Mouse (Mus musculus) frontal cortex, adult (tissue): ENCODE measurements around the gene Fto.

Experiments
- ATAC-seq: cut with Nextera tagmentation; 2 replicates; pipeline ENCODE4 v1.9.2; 2017; ENCODE audit warnings: mild to moderate bottlenecking, moderate library complexity, mixed read lengths; ENCODE audit not compliant: low TSS enrichment

The Fto gene

DNA sequence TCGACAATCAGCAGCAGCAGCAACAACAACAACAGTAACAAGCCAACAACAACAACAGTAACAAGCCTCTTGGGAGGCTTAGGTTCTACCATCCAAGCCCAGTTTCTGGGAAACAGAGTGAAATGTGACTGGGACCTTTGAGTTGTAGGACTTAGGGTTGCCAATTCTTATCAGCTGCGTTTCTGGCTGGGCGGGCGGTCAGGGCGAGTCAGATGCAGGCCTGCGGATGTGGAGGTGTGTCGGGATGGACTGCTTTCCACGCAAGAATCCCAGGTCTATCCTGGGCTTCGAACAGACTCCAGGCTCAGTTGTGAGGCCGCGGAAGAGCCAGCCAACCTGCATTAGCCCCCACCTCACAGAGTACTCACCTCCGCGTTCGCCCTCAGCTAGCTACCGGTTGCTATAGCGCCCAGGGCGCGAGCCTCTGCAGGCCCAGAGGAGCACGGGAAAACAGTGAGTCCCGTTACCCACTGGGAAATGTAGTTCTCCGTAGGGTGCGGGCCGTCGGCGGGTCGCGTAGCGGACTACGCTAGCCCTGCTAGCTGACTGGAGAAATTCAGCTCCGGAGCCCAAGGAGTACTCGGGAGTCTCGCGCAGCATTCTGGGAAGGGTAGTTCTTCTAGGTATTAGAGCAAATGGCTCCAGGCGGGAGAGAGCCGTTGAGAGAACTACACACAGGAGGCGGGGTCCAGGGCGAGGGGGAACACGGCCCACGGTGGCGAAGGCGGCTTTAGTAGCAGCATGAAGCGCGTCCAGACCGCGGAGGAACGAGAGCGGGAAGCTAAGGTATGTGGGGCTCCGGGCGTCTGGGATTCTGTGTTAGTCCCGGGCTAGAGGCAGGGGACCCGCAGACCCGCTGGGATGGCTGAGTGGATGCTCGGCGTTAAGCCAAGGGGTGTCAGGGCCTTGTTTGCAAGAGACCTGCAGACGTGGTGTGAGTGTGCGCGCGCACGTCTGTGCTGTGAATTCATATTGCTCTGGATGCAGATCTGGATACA, at the start of gene Fto, which contains the start of gene Rpgrip1l:
Gene Fto, plus strand, starts transcription at position 691 of the 998 bp plus-strand sequence.
Gene Rpgrip1l, minus strand, starts transcription at position 428 of the 998 bp plus-strand sequence.
- peak; percentile 98 for ATAC-seq

- no peak for ATAC-seq
These were observed 49.4 kb upstream of the Fto start for GRCm38 (mm10) chr8:91263939-91264338.

DNA sequence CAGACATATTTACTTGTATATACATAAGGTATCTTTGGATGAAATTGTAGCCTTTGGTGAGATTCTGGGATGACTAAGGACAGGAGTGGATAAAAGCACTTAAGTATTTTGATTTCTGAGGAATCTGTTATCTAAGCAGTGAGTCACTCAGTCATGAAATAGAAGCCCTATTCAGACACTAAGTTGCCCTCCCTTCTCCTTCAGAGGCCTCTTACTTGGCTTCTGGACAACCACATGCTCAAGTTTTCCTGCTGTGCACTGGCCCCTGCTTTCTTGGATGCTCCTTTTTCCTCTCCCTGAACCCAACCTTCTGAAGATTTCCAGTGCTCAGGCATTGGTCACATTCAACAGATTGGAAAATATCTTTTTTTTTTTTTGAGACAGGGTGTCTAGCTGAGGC, 48.8 kb upstream of the Fto start:
- no peak for ATAC-seq

- ATAC-seq, result no peak
These were observed 43.9 kb upstream of the Fto start for GRCm38 (mm10) chr8:91269374-91269958.

DNA sequence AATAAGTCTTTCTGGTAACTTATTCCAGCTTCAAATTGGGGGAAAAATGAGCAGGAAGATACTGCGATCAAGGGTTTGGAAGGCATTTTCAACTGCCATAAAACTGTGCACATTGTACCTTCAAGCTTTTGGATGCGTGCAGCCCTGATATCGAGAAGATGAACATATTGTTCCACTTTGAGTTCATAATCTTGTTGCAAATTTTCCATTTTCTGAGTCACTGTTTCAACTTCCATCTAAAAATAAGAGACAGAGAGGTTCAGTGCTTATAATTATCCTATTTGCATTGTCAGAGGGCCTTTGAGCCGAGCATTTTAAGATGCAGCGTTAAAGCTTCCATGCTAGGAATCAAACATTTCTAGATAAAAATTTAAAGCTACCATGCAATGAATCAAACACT, 39.8 kb upstream of the Fto start:
- ATAC-seq, result peak; percentile 69

DNA sequence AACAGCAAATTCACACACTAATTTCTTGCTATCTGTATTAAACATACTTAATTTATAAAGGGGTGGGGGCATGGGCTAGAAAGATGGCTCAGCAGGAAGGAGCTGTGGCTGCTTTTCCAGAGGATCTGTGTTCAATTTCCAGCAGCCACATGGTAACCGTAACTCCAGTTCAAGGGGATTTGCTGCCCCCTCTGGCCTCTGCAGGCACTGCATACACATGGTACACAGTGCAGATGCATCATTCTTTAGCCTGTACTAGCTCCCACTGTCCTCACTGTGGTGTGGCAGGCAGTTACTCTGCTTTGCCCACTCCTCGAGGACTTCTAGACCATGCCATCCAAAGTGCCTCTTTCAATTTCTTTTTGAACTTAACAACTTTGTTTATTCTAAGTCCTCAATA, 37.0 kb upstream of the Fto start:
- no peak for ATAC-seq

GRCm38 (mm10) chr8:91278060-91278459, 35.3 kb upstream of the Fto start:
- ATAC-seq, result no peak

- peak; percentile 77 for ATAC-seq
These were observed 32.7 kb upstream of the Fto start for GRCm38 (mm10) chr8:91280467-91281212.

DNA sequence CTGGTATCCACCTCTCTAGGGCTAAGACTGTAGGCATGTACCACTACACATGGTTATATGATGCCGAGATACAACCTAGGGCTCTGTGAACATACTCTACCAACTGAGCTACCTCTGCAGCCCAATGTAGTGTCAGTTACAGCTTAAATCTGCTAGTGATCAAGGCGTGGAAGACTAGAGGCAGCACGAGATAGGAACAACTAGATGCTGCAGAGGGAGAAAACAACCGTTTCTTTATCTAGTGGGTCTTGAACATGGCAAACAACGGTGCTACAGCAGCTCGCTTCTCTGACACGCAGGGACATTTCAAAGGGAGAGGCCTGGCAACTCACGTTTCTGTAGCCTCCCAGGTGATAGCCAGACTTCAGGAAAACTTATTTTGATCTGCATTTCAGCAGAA, 31.8 kb upstream of the Fto start:
- no peak for ATAC-seq

DNA sequence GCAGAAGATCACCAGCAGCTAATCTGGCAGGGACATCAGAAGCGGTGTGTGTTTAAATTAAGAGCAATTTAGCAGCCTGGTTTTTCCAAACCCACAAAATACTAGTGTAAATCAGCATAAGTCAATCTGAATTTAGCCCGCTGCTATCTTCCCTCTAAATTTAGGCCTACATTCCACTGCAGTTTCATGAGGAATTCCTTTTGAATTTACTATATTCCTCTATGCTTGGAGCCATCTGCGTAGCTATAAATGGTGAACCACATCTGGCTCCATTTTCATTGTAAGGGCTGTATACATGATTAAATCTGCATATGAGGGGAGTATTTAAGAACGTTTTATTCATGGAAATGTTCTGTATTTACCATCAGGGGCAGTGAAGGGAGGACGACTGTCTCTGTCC, 30.7 kb upstream of the Fto start:
- ATAC-seq, result peak; percentile 72

GRCm38 (mm10) chr8:91283815-91284214, 29.5 kb upstream of the Fto start:
- no peak for ATAC-seq

DNA sequence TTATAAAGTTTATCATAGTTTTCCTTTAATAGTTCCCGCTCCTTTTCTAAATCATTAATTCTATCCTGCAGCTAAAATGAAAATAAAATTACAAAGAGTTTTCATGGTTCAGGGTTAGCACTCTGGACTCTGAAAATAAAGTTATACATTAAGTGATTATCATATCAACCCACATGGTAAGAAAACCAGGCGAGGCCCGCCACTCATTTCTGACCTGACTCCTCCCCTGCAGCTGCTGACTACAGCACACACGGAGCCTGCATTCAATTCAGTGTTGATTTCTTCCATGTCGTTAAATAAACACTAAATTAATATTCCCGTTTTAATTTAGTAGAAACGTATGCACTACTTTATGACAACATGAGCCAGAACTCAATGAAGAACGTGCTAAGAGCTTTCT, 27.1 kb upstream of the Fto start:
- no peak for ATAC-seq

GRCm38 (mm10) chr8:91290576-91290975, 22.7 kb upstream of the Fto start:
- no peak for ATAC-seq

- ATAC-seq, result no peak
These were observed 17.5 kb upstream of the Fto start for GRCm38 (mm10) chr8:91295786-91296185.

DNA sequence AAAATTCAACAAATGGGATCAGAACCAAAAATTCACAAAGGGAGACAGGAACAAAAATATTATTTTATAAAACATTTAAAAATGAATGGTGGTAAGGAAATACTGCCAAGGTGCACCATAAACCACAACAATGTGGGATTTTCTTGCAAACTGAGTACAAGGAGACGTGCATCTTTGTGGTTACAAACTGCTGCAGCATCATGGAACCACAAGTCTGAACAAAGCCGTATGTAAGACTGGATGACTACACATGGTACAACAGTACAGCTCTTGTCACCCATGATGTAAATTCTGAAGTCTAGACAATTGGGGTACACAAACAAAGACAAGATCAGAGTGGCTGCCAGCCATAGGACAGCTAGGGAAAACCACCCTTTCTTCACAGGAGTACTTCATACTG, 14.7 kb upstream of the Fto start:
- ATAC-seq, result no peak

GRCm38 (mm10) chr8:91304481-91305386, 8.6 kb upstream of the Fto start:
- ATAC-seq, result no peak

- ATAC-seq, result no peak
These were observed 983 bp upstream of the Fto start for GRCm38 (mm10) chr8:91312342-91312741.

DNA sequence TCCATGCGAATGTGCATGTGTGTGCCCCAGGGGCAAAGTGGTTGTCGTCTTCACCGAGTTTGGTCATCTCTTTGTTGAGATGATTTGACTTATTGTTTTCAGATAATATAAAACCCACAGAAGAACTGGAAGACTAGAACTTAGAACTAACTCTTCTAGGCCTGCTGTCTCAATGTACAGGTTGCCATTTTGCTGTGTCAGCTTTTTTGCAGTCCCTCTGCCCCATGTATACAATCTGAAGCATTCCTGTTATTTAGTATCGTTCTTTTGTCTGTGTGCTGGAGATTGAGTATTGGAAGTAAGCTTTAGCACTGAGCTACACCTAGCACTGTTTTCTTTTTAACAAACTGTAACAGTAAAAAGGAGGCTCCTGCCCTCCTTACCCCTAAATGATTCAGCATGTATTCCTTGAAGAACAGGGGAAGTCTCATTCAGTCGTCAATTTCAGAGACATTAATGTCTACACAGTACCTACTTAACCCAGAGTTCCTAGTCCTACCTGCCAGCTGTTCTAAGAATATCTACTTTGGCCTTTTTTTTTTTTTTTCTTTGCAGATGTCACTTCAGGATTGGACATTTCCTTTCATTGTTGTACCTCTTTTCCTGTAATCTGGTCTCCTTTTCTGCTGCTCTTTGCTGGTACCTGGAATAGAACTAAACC, 4.4 kb downstream of the Fto start:
- ATAC-seq, result no peak

DNA sequence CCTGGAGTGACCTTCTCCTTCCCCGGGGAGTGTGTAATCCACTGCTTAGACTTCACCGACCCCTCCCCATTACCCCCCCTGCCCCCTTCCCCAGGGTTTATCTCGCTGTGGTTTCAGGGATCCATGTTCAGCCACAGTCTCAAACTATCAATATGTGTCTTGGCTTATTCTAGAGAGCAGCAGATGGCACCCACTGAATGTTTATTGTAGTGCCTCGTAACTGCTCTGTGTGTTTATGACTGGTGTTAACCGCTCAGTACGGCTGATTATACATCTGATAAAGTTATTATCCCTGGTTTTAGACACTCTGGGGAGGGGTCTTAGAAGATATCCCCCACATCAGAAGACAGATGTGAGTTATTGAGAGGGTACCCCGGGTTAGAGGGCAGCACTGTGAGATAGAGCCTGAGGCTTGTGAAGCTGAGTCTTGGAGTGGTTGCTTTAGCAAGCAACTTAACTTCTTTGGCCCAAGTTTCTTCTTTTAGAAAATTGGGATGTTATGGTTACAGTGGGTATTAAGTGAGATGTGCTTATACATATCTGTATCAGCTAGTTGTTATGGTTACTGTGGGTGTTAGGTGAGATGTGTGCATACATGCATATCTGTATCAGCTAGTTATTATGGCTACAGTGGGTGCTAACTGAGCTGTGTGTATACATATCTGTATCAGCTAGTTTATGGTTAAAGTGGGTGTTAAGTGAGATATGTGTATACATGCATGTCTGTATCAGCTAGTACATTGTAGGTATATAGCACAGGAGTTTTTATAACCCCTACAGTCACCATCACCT, 5.8 kb downstream of the Fto start:
- no peak for ATAC-seq

DNA sequence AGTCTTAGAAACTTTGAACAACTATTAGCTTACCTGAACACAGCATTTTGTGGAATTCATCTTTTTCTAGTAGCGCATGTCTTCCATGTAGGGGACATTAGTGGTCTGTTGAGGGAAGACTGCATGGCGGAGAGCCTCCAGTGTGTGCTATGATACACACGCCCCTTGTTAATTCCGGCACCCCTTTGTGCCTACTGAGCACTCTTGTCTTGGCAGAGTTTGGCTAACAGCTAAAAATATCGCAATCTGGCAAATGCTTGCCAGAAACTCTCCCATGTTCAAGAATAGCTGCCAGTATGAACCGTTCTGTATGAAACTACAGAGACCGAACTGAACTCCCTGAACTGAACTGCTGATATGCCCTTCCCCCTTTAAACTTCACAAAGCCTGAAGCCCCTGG, 10.2 kb downstream of the Fto start:
- peak; percentile 84 for ATAC-seq
